Mouse (Mus musculus): ENCODE data around the gene Atp6v0a2. TPM values are rescaled to one million over a fixed set of nuclear protein-coding genes. Genes with fewer than 3 reads are reported as not detected.
A peak's percentile ranks its signal among the peaks of the same experiment; 100 is the strongest.
"Not testable (repeated sequence)": the region's sequence is repeated elsewhere in the genome, so short reads cannot be mapped to it uniquely, and the experiment has no call there.

The Atp6v0a2 gene
- 41.8 and 43.8 TPM in 2 replicates for polyA plus RNA-seq (2014; fragmentation: Nextera tagmentation; extraction: Ambion mirVana)

DNA sequence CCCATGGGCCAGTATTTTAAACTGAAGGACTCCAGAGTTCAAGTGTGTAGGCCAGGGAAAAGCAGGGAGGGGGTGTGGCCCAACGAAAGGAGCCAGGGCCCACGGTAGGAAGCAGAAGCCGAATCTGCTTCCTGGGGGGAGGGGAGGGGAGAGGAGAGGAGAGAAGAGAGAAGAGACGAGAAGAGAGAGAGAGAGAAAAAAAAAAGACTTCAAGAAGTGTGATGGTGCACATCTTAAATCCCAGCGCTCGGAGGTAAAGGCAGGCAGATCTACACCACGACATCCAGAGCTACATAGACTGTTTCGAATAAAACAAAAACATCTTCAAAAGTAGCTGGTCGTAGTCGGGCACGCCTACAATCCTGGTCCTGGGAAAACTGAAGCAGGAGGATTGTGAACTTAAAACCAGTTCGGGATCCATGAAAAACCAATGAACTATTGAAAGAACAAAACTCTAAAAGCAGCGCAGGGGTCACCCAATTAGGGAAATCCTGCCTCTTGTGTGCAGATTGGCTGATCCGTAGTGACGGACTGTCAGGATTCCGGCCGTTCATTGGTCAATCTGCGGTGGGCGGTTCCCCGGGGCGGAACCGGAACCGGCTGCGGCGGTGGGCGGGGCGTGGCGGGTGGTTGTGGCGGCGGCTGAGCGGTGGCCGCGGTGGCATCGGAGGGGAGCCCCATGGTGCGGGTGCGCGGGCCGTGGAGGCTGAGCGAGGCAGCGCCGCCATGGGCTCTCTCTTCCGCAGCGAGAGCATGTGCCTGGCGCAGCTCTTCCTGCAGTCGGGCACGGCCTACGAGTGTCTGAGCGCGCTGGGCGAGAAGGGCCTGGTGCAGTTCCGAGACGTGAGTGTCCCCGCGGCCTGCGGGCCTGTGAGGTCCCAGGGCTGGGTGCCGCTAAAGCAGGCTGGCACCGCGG lies at the start of gene Atp6v0a2:
Atp6v0a2 (plus strand) TSS at position 129 of the 916 bp plus-strand sequence.
- no peaks in the 10 kb centered on the region; the same call in 1 of the 2 replicates for H3K36me3 ChIP-seq (ENCODE audit: control insufficient read depth, insufficient read depth, low read length)
- DNase-seq (ENCODE audit: low spot score) = peak; percentile 95
- peak within 1 kb of the TSS; percentile 91 for H3K9ac ChIP-seq (ENCODE audit: low read depth, low read length)
- peak within 1 kb of the TSS; percentile 86 for H3K4me2 ChIP-seq (replicated peaks; ENCODE audit: low read depth, low read length)
- no peaks in the 10 kb centered on the region for H3K9me3 ChIP-seq (ENCODE audit: control insufficient read depth, low read length)
- WGBS = under 1% methylated on average over 58 of the region's 58 CpGs
- H3K27ac ChIP-seq (ENCODE audit: low read depth, low read length) = peak within 1 kb of the TSS; percentile 20; the same call in 1 of the 2 replicates
- no peaks in the 10 kb centered on the region; the same call in 1 of the 2 replicates for H3K4me1 ChIP-seq (replicated peaks; ENCODE audit: control insufficient read depth, insufficient read depth, low read length)
- H3K4me3 ChIP-seq (ENCODE audit: low read depth, low read length) = peak within 1 kb of the TSS; percentile 100
- no peaks in the 10 kb centered on the region for H3K27me3 ChIP-seq (ENCODE audit: control insufficient read depth, insufficient read depth, low read length)
- ATAC-seq (ENCODE audit: low FRiP score) = peak; percentile 95

DNA sequence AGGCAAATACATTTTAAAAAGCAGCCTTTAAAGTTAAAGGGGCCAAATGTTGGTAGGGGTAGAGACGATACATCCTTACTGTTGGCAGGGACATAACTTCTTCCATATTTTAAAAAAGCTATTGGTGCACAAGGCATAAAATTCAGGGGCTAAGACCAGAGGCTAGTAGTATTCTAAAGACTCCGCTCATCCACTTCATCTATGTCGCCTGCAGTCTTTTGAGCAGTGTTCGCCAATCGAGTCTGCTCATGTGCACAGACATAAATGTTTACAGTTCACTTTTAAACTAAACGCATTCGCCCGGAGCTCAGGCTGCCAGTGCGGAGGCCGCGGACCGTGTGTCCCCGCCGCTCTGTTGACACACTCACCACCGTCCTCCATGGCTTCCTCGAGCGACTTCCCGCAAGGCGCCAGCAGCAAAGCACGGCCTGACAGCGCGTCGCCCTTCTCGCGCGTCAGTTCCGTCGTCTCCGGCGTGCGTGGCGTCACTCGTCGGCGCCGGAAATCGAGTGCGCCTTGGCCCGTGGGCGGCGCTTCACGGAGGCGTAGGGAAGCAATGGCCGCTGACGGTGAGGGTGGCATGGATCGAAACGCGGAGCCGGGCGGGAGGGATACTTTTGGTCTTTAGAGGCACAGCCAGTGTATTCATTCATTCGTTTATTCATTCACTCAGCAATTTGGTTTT lies 49.6 kb upstream of the Atp6v0a2 start, which contains the start of the genes Eif2b1 and Gtf2h3:
Eif2b1 (minus strand) TSS at position 499 of the 685 bp plus-strand sequence.
Gtf2h3 (plus strand) TSS at position 508 of the 685 bp plus-strand sequence.
- no peaks in the 10 kb centered on the region for H3K9me3 ChIP-seq (ENCODE audit: control insufficient read depth, low read length)
- H3K27ac ChIP-seq (ENCODE audit: low read depth, low read length) = no peak within 1 kb of the TSS

GRCm38 (mm10) chr5:124582515-124582914 lies 45.9 kb upstream of the Atp6v0a2 start:
- no peak overlapping the region for H3K4me2 ChIP-seq (replicated peaks; ENCODE audit: low read depth, low read length)

More for the DNA sequence above, 49.6 kb upstream of the Atp6v0a2 start, which contains the start of the genes Eif2b1 and Gtf2h3:
- H3K4me3 ChIP-seq (ENCODE audit: low read depth, low read length) = peak within 1 kb of the TSS; percentile 86
- peak within 1 kb of the TSS; percentile 91 for H3K4me2 ChIP-seq (replicated peaks; ENCODE audit: low read depth, low read length)
- H3K27me3 ChIP-seq (ENCODE audit: control insufficient read depth, insufficient read depth, low read length) = no peaks in the 10 kb centered on the region
- H3K9ac ChIP-seq (ENCODE audit: low read depth, low read length) = peak within 1 kb of the TSS; percentile 64
- peaks cover 2% of the 10 kb centered on the region; the same call in 1 of the 2 replicates for H3K36me3 ChIP-seq (ENCODE audit: control insufficient read depth, insufficient read depth, low read length)
- H3K4me1 ChIP-seq (replicated peaks; ENCODE audit: control insufficient read depth, insufficient read depth, low read length) = peaks cover 5% of the 10 kb centered on the region; the same call in 1 of the 2 replicates
- DNase-seq (ENCODE audit: low spot score) = peak; percentile 99
- peak; percentile 86 for ATAC-seq (ENCODE audit: low FRiP score)
- WGBS = 2% methylated on average over 51 of the region's 51 CpGs

DNA sequence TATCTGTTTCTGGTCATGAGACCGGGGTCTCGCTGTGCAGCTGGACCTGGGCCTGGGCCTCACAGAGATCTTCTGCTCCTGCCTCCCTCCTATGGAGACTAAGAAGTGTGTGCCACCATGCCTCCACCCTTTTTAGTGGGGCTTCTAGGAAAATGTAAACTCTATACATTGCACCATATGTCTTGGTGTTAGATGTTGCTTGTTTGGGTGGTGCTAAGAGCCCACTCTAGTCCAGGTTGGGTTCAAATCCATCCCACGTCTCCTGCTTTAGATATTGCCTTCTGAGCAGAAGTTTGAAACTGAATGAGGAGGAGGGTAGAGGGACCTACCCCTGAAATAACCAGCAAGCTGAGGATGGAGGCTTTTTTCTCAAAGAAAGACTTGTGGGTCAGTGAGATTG lies 35.6 kb upstream of the Atp6v0a2 start:
- WGBS = 92% methylated on average over 3 of the region's 3 CpGs
- ATAC-seq (ENCODE audit: low FRiP score) (no peak), DNase-seq (ENCODE audit: low spot score) (no peak)

More at GRCm38 (mm10) chr5:124582515-124582914, 45.9 kb upstream of the Atp6v0a2 start:
- WGBS = 95% methylated on average over 5 of the region's 5 CpGs
- DNase-seq (ENCODE audit: low spot score) (no peak), ATAC-seq (ENCODE audit: low FRiP score) (no peak)
- Histone ChIP-seq H3K27ac (ENCODE audit: low read depth, low read length) (no peak overlapping the region), H3K9ac (ENCODE audit: low read depth, low read length) (no peak overlapping the region), H3K27me3 (ENCODE audit: control insufficient read depth, insufficient read depth, low read length) (no peaks in the 10 kb centered on the region), H3K4me3 (ENCODE audit: low read depth, low read length) (no peak overlapping the region), H3K4me1 (replicated peaks; ENCODE audit: control insufficient read depth, insufficient read depth, low read length) (peaks cover 5% of the 10 kb centered on the region; the same call in 1 of the 2 replicates), H3K36me3 (ENCODE audit: control insufficient read depth, insufficient read depth, low read length) (peaks cover 4% of the 10 kb centered on the region; the same call in 1 of the 2 replicates), H3K9me3 (ENCODE audit: control insufficient read depth, low read length) (no peaks in the 10 kb centered on the region)

DNA sequence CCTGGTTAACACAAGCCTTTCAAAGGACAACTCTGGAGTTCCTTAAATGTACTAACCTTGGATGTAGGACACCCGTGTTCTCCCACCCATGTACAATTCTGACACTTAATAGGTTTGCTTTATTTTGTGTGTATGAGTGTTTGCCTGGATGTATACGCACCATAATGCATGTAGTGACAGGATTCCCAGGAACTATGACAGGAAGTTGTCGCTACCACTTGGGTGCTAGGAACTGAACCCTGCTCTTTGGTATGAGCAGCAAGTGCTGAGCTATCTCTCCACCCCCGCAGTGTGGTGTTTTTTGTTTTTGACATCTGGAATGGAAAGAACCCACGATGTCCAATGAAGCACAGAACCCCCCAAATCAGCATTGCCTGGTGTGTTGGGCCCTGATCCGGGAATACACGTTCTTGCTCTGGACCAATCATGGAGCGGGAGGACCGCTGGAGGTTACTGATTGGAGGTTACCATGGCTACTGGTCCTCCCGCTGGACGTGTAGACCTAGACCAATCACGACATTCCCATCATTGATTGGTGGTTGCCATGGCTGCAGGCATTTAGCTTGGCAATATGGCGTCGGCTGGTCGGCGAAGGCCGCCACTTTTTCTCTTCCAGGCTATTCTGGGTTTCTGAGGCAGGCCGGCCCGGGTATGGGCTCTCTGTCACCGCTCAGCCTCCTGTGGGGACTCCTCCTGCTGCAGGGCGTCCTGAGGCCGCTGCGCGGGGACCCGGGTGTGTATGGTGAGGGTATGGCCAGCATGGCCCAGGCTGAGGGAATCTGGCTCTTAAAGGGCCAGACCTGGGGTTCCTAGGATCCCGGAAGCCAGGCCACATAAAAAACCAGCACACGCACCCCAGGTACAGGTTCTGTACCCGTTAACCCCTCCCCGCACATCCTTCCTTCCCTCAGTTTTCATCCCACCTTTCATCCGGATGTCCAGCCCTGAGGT lies 29.9 kb upstream of the Atp6v0a2 start:
- 5% methylated on average over 30 of the region's 30 CpGs for WGBS
- no peaks in the 10 kb centered on the region for H3K4me1 ChIP-seq (replicated peaks; ENCODE audit: control insufficient read depth, insufficient read depth, low read length)
- 0 out of 2 replicates have a peak, but pooled peaks cover 4% of the 10 kb centered on the region for H3K36me3 ChIP-seq (ENCODE audit: control insufficient read depth, insufficient read depth, low read length)
- H3K9me3 ChIP-seq (ENCODE audit: control insufficient read depth, low read length) = no peaks in the 10 kb centered on the region
- ATAC-seq (ENCODE audit: low FRiP score) (peak; percentile 99), DNase-seq (ENCODE audit: low spot score) (peak; percentile 96)
- no peaks in the 10 kb centered on the region for H3K27me3 ChIP-seq (ENCODE audit: control insufficient read depth, insufficient read depth, low read length)
- peak overlapping the region; percentile 88 for H3K4me3 ChIP-seq (ENCODE audit: low read depth, low read length)
- H3K4me2 ChIP-seq (replicated peaks; ENCODE audit: low read depth, low read length) = peak overlapping the region; percentile 61
- no peak overlapping the region for H3K27ac ChIP-seq (ENCODE audit: low read depth, low read length)
- peak overlapping the region; percentile 80 for H3K9ac ChIP-seq (ENCODE audit: low read depth, low read length)

More for the DNA sequence above, 35.6 kb upstream of the Atp6v0a2 start:
- H3K4me3 ChIP-seq (ENCODE audit: low read depth, low read length) = no peak overlapping the region
- no peaks in the 10 kb centered on the region for H3K27me3 ChIP-seq (ENCODE audit: control insufficient read depth, insufficient read depth, low read length)
- no peak overlapping the region for H3K9ac ChIP-seq (ENCODE audit: low read depth, low read length)
- H3K4me1 ChIP-seq (replicated peaks; ENCODE audit: control insufficient read depth, insufficient read depth, low read length) = no peaks in the 10 kb centered on the region
- H3K27ac ChIP-seq (ENCODE audit: low read depth, low read length) = no peak overlapping the region
- no peak overlapping the region for H3K4me2 ChIP-seq (replicated peaks; ENCODE audit: low read depth, low read length)
- no peaks in the 10 kb centered on the region for H3K9me3 ChIP-seq (ENCODE audit: control insufficient read depth, low read length)
- 0 out of 2 replicates have a peak, but pooled peaks cover 9% of the 10 kb centered on the region for H3K36me3 ChIP-seq (ENCODE audit: control insufficient read depth, insufficient read depth, low read length)

- H3K9me3 ChIP-seq (ENCODE audit: control insufficient read depth, low read length); H3K27ac ChIP-seq (ENCODE audit: low read depth, low read length); H3K4me3 ChIP-seq (ENCODE audit: low read depth, low read length); ATAC-seq (ENCODE audit: low FRiP score); H3K36me3 ChIP-seq (ENCODE audit: control insufficient read depth, insufficient read depth, low read length); H3K4me1 ChIP-seq (replicated peaks; ENCODE audit: control insufficient read depth, insufficient read depth, low read length); DNase-seq (ENCODE audit: low spot score); H3K9ac ChIP-seq (ENCODE audit: low read depth, low read length); H3K27me3 ChIP-seq (ENCODE audit: control insufficient read depth, insufficient read depth, low read length): not testable (repeated sequence)
- peak overlapping the region; percentile 61; the same call in 1 of the 2 replicates for H3K4me2 ChIP-seq (replicated peaks; ENCODE audit: low read depth, low read length)
- 64% methylated on average over 8 of the region's 8 CpGs for WGBS
Measured at GRCm38 (mm10) chr5:124599726-124600125, 28.6 kb upstream of the Atp6v0a2 start.

DNA sequence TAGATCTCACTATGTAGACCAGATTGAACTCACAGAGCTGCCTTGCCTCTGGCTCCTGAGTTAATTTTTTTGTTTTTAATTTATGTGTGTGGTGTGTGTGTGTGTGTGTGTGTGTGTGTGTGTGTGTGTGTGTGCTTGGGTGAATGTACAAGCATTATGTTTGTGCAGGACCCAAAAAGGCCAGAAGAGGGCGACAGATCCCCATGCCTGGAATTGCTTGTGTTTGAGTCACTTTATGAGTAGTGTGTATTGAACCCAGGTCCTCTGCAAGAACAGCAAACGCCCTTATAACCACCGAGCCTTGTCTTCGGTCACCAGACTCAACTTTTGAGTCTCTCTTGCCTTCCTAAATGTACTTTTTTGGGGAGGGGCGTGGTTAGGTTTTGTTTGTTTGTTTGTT lies 26.0 kb upstream of the Atp6v0a2 start:
- H3K4me1 ChIP-seq (replicated peaks; ENCODE audit: control insufficient read depth, insufficient read depth, low read length) = no peaks in the 10 kb centered on the region
- no peaks in the 10 kb centered on the region for H3K9me3 ChIP-seq (ENCODE audit: control insufficient read depth, low read length)
- no peaks in the 10 kb centered on the region for H3K27me3 ChIP-seq (ENCODE audit: control insufficient read depth, insufficient read depth, low read length)
- no peak overlapping the region for H3K4me3 ChIP-seq (ENCODE audit: low read depth, low read length)
- DNase-seq (ENCODE audit: low spot score) (peak; percentile 70), ATAC-seq (ENCODE audit: low FRiP score) (no peak)
- 69% methylated on average over 5 of the region's 5 CpGs for WGBS
- H3K36me3 ChIP-seq (ENCODE audit: control insufficient read depth, insufficient read depth, low read length) = no peaks in the 10 kb centered on the region
- no peak overlapping the region for H3K27ac ChIP-seq (ENCODE audit: low read depth, low read length)
- no peak overlapping the region for H3K4me2 ChIP-seq (replicated peaks; ENCODE audit: low read depth, low read length)
- no peak overlapping the region for H3K9ac ChIP-seq (ENCODE audit: low read depth, low read length)
